Mouse (Mus musculus): Measurements from ENCODE around the gene Sptlc2. TPM values are rescaled to one million over a fixed set of nuclear protein-coding genes. Genes with fewer than 3 reads are reported as not detected.

Sptlc2 gene
- 10 to 100 TPM; 66.3 to 67.3 TPM for total RNA-seq (2021)
- long read RNA-seq, full-length matches to known transcripts = 19 of 30 reads
- long read RNA-seq, partial matches to known transcripts = 2 of 30 reads
- long read RNA-seq, other reads (novel, unspliced or antisense) = 9 of 30 reads

DNA sequence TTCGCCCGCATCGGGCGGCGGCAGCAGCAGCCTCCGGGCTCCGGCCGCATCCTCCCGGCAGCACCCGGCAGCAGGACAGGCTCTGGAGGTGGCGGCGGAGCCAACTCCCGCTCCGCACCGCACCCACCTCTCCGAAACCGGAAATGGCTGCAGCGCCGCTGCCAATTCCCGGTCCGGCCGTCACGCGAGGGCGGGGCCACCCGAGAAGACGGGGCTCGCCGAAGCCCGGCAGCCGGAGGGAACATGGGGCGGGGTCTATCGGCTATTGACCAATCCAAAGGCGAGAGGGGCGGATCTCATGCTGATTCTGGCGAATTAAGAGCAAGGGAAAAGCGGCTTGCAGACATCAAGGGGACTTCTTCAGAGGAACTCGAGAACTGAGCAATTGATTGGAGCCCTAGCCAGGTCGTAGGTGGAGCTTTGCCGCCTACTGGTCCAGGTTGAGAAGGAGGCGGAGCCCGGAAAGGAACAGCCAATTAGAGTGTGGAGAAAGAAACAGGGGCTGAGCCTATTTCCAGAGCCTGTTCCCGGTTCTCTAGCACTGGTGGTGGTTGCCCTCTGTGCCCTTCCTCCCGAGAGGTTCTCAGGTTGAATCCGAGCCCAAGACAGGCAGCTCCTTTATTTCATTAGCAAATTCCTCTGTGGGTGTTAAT lies at the start of gene Sptlc2:
Gene Sptlc2, minus strand, starts transcription at position 234 of the 653 bp plus-strand sequence.
- peak; percentile 99 for DNase-seq (ENCODE audit: low spot score in 2 of 2)

GRCm38 (mm10) chr12:87428885-87429284 lies 40.7 kb upstream of the Sptlc2 start:
- DNase-seq (ENCODE audit: low spot score in 2 of 2) = no peak

GRCm38 (mm10) chr12:87428295-87428694 lies 40.1 kb upstream of the Sptlc2 start:
- no peak for DNase-seq (ENCODE audit: low spot score in 2 of 2)

DNA sequence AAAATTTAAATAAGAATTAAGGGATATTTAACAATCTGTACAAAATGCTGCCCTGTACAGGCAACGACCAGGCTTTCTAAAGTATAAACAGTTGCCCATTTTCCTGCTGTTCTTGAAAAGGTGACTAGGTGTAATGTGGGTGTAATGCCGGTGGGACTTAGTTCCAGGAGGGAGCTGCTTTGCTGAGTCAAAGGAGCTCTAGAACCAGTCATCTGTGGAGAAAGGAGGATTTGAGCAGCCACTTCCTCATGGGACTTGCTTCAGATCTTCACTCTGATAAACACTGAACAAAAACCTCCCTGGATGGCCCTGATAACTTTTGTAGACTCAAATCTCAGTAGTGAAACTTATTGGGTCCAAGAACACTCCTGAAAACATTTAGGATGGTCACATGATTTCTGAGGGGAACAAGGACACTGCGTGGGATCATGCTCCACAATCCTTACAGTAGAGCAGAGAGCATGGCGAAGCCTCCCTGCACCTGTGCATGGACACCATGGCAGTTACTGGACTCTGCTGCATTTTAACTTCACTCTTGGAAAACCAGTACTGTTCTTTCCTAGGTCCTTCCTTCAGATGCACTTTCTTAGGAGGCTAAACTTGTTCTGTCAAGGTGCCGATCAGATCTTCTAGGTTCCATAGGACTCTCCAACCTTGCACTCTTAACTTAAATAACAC lies 38.3 kb upstream of the Sptlc2 start:
- no peak for DNase-seq (ENCODE audit: low spot score in 2 of 2)

- no peak for DNase-seq (ENCODE audit: low spot score in 2 of 2)
These were observed 36.4 kb upstream of the Sptlc2 start for GRCm38 (mm10) chr12:87424516-87424915.

DNA sequence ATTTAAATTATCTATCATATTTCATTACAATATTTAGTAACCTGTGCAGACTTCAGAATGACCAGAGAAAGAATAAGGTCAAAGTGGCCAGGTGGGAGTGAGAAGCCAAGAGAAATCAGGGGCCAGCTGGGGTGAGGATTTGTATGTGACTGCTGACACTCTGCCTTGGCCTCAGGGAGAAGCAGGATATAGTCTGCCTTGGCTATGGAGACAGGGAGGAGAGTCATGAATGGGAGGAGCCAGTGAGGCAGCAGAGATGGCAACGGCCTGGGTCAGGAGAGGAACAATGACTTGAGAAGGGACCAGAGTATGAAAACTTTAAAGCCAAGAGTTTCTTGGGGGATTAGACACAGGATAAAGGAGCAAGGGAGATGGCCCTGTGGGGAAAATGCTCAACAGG lies 35.5 kb upstream of the Sptlc2 start:
- no peak for DNase-seq (ENCODE audit: low spot score in 2 of 2)

DNA sequence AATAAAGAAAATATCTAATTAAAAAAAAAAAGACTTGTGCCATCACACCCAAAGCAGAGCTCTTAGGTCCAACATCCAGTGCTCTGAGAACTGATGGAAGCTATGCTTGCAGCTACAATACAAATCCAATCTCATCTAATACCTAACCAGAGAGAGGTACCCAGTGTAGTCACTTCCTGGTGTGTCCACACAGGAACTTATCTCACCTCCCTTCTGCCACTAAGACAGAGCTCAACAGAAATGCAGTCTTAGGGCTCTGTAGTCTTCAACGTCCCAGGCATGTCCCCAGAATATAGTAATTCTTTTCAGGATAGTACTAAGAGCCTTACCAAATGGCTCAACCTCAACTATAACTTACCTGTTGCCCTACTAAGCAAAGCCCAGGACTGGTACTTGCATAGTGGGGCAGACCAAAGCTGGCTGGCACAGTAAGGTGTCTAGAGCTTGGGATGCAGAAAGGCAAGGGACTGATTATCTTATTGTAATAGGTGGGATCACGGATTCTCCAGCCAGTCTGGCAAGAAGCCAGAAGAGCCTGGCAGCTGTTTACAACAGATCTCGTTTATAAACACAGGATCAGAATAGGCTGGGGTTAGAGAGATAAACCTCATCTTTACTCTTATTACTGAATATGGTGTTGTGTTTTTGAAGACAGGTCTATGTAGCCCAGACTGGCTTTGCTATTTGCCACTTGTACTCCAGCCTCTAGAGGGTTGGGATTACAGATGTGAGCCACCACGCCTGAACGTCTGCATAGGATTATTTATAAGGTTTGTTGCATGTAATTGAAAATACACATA lies 33.8 kb upstream of the Sptlc2 start:
- no peak for DNase-seq (ENCODE audit: low spot score in 2 of 2)

- no peak for DNase-seq (ENCODE audit: low spot score in 2 of 2)
These were observed 31.9 kb upstream of the Sptlc2 start for GRCm38 (mm10) chr12:87419974-87420485.

DNA sequence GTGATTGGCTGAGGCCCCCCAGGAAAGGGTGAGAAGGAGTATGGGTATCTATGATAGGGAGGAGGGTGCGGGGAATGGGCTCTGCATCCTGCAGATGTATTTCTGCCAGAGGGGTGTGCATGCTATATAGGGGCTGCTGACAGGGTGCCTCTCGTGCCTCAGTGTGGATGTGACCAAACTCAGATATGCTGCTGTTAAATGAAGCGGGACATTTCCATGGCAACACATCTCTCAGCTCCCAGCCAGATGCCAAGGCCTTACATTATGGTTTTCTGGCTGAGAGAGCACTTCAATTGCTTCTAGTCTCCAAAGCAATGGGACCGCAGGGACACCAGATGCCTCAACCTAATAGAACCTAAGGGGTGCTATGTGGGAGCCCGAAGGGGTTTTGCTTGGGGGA lies 30.8 kb upstream of the Sptlc2 start:
- no peak for DNase-seq (ENCODE audit: low spot score in 2 of 2)

DNA sequence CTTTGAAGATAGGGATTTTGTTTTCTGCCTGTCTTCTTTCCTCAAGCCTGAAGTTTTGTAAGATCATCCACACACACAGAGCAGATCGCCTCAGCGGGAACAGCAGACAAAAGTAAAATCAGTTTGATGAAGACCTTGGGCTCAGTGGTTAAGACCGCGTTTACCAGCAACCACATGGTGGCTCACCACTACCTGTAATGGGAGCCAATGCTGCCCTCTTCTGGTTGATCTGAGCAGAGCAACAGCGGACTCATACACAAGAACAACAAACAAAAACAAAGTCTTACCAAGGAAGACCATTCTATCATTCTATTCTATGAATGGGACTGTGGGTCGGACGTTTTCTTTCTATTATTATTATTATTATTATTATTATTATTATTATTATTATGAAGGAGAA lies 28.5 kb upstream of the Sptlc2 start:
- peak; percentile 30 to 51 for DNase-seq (ENCODE audit: low spot score in 2 of 2)

DNA sequence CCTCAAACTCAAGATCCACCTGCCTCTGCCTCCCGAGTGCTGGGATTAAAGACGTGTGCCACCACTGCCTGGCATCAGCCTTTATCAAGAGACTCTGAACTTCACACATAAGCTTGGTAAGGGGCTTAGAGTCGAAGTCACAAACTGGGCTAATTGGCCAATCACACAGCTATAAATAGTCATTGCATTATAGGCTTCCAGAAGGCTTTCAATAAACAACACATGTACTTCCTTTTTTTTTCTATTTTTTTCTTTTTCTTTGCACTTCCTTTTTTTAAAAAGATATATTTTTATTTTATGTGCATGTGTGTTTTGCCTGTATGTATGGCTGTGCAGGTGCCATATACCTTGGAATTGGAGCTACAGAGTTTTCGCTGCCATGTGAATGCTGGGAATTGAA lies 27.2 kb upstream of the Sptlc2 start:
- no peak for DNase-seq (ENCODE audit: low spot score in 2 of 2)

DNA sequence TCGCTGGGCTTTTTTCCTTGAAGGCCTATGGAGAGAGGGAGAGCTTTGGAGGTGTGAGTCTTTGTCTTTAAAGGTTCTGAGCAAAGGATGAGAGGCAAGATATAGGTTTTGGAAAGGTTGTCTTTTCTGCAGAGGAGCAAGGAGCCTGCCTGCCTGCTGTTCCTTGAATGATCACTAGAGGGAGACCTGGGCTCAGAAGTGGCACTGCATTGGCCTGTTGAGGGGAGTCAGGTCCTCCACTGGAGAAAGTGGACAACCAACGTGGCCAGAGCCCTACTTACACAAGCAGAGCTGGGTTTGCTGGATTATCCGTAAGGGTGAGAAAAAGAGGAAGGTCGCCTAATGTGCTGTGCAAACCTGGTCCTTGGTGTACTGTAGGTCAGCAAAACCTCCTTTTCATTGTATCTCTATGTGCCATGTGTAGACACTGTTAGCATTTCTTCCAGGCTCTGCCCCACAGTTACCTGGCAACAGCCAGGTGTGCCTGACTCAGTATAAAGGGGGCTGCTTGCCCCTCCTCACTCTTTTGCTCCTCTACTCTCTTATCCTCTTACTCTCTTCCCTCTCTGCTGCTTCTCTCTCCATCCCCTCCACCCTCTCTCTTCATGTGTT lies 25.1 kb upstream of the Sptlc2 start:
- DNase-seq (ENCODE audit: low spot score in 2 of 2) = peak; percentile 80 to 81

DNA sequence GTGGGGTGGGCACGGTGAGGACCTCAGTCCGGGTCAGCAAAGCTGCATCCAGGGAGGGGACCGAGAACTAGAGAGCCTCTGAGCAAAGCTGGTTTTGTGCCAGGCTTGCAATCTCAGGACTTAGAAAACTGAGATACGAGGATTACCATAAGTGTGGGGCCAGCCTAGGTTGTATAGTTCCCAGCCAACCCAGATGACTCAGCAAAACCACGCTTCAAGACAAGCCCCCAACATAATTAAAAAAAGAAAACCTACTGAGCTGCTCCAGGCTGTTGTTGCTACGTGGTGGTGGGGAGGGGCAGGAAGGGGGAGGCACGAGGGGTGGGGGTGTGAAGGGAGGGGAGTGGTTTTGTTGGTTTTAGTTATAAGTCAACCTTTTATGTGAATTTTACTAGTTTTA lies 22.8 kb upstream of the Sptlc2 start:
- no peak for DNase-seq (ENCODE audit: low spot score in 2 of 2)

GRCm38 (mm10) chr12:87409123-87409522 lies 21.0 kb upstream of the Sptlc2 start:
- no peak for DNase-seq (ENCODE audit: low spot score in 2 of 2)

- no peak for DNase-seq (ENCODE audit: low spot score in 2 of 2)
These were observed 19.9 kb upstream of the Sptlc2 start for GRCm38 (mm10) chr12:87407869-87408605.

- DNase-seq (ENCODE audit: low spot score in 2 of 2) = no peak
These were observed 17.6 kb upstream of the Sptlc2 start for GRCm38 (mm10) chr12:87405721-87406120.

GRCm38 (mm10) chr12:87405165-87405564 lies 17.0 kb upstream of the Sptlc2 start:
- DNase-seq (ENCODE audit: low spot score in 2 of 2) = no peak

DNA sequence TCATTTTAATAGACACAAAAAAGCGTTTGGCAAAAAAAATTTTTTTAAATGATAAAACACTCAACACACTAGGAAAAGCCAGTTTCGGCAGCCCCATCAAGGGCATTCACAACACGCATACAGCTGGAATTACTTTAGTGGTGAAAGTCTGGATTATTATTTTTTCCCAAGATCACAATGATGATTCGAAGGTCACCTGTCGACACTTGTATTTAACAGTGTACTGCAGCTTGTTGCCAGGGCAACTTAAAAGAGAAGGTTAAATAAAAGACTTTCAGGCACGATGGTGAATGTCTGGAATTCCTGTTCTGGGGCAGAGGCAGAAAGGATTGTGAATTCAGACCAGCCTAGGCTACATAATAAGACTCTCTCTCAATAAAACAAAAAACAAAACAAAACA lies 13.7 kb upstream of the Sptlc2 start:
- DNase-seq (ENCODE audit: low spot score in 2 of 2) = no peak

- DNase-seq (ENCODE audit: low spot score in 2 of 2) = no peak
These were observed 11.1 kb upstream of the Sptlc2 start for GRCm38 (mm10) chr12:87399119-87399819.
